Mouse (Mus musculus): ENCODE measurements around the gene Eif2d. TPM values are rescaled to one million over a fixed set of nuclear protein-coding genes. Genes with fewer than 3 reads are reported as not detected.
A peak's percentile ranks its signal among the peaks of the same experiment; 100 is the strongest.

Eif2d gene
- polyA plus RNA-seq, 1 experiment from 2014 or later, result 41.2 TPM

DNA sequence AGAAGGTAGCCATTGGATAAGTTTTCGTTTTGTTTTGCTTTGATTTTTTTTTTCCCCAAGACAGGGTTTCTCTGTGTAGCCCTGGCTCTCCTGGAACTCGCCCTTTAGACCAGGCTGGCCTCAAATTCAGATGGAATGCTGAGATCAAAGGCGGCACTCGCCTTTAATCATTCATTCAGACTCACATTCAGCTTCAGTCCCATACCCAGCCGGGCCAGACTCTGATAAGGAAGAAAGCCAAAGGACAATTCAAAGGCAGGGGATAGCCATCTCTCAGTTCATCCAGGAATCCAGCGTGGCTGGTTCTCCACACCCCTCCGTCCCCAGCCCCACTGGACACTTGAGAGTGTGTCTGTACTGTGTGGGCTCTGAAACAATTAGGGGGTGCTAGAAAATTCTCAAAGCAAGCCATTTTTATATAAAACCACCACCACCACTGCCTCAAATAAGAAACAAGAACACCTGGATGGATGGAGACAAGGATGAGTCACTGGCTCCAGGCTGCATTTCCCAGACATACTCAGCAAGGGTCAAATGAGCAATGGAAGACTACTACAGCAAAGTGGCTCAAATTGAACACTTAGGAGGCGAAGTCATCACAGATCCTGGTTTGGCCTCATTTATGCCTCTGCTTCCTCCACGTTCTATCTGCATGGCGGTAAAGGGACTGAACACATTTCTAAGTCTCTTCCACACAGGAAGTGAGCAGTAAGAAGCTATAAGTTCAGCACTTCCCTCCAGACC, 29.3 kb upstream of the Eif2d start:
- Histone ChIP-seq H3K36me3 (no peaks in the 10 kb centered on the region), H3K4me3 (no peak overlapping the region), H3K4me1 (replicated peaks) (peaks cover 13% of the 10 kb centered on the region), H3K9me3 (replicated peaks) (no peaks in the 10 kb centered on the region), H3K4me2 (no peak overlapping the region), H3K9ac (no peak overlapping the region), H3K27me3 (no peaks in the 10 kb centered on the region), H3K27ac (no peak overlapping the region)
- 51% methylated on average over 10 of the region's 10 CpGs for WGBS
- ATAC-seq (replicated peaks; ENCODE audit: insufficient number of reproducible peaks, insufficient read depth, low FRiP score, low read depth), result no peak

DNA sequence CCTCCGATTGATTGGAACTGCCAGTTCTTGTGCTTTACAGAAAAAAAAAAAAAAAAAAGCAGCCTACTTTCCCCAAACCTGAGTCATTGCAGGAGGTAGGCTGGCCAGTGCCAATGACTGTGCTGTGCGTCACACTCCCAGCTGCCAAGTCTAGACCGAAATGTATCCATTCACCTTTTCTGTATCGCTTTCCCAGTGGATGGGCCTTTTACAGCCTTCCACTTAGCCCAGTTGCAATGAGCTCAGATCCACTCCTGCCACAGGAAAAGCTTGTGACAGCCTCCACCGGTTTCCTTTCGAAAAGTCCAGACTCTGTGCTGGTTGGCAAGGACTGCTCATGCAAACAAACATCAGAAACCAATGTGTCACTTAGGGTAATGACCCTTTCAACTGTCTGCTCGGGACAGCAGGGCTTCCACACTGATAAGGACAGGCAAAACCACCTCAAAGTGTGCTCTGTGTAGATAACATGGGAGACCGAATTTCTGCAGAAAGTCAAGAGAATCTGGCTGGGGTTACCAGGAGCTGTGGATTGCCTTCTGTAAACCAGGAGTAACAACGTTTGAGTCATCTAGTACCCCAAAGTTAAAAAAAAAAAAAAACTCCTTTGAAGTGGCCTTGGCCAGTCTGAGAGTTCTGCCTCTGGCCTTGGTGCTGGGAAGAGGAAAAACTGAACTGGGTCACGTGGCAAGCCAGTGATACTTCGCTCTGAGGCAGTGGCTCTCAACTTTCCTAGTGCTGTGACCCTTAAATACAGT, 26.8 kb upstream of the Eif2d start:
- 32% methylated on average over 11 of the region's 11 CpGs for WGBS
- ATAC-seq (replicated peaks; ENCODE audit: insufficient number of reproducible peaks, insufficient read depth, low FRiP score, low read depth), result peak; percentile 20; the same call in 1 of the 2 replicates
- H3K4me3 ChIP-seq, result no peak overlapping the region
- peaks cover 5% of the 10 kb centered on the region; the same call in 1 of the 2 replicates for H3K36me3 ChIP-seq
- no peak overlapping the region for H3K9ac ChIP-seq
- no peaks in the 10 kb centered on the region for H3K9me3 ChIP-seq (replicated peaks)
- no peaks in the 10 kb centered on the region for H3K27me3 ChIP-seq
- H3K27ac ChIP-seq, result no peak overlapping the region
- no peak overlapping the region for H3K4me2 ChIP-seq
- peaks cover 7% of the 10 kb centered on the region; the same call in 1 of the 2 replicates for H3K4me1 ChIP-seq (replicated peaks)

DNA sequence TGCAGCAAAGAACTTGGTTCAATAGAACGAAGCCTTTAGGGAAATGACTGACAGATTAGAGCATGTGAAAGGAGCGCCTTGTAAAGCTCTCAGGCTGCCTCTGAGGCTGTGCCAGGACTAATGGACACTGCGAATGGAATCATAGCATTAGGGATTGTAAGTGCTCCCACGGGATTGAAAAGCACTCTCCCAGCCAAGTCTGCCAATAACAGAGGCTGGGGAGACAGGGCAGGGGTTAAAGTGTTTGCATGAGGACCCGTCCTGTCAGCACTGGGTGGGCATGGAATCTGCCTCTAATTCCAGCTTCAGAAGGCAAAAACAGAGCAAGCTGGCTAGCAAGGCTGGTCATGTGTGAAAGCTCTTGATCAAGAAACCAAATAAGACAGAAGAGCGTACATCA, 18.8 kb upstream of the Eif2d start:
- Histone ChIP-seq H3K36me3 (peaks cover 3% of the 10 kb centered on the region; the same call in 1 of the 2 replicates), H3K4me3 (no peak overlapping the region), H3K9ac (no peak overlapping the region), H3K4me2 (no peak overlapping the region), H3K9me3 (replicated peaks) (no peaks in the 10 kb centered on the region), H3K27me3 (no peaks in the 10 kb centered on the region), H3K4me1 (replicated peaks) (peaks cover 12% of the 10 kb centered on the region; the same call in 1 of the 2 replicates), H3K27ac (no peak overlapping the region)
- ATAC-seq (replicated peaks; ENCODE audit: insufficient number of reproducible peaks, insufficient read depth, low FRiP score, low read depth), result no peak
- 60% methylated on average over 6 of the region's 6 CpGs for WGBS

DNA sequence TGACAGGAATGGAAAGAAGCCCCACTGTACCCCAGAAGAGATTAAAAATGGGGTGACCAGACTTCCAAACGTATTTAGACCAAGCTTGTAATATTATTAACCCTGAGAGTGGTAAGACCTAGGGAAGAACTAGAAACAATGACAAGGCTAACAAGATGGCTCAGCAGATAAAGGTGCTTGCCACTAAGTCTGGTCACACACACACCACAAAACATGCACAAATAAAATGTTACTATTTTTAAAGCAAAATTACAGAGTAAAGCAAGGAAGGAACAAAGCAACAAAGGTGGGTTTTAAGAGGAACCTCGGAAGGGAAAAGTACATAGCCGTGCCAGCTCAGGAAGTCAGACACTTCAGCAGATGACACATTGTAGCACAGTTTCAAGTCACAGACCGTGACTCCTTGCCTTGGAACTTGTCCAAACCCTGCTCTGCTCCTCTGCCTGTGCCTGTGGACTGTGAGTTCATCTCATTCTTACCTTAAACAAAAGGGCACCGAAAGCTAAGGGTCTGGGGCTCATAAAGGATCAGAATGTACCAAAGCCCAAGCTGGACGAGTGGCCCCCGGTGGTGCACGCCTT, 17.9 kb upstream of the Eif2d start:
- no peak overlapping the region for H3K4me3 ChIP-seq
- H3K9ac ChIP-seq, result no peak overlapping the region
- H3K27me3 ChIP-seq, result no peaks in the 10 kb centered on the region
- H3K4me2 ChIP-seq, result no peak overlapping the region
- WGBS, result 44% methylated on average over 8 of the region's 8 CpGs
- no peak for ATAC-seq (replicated peaks; ENCODE audit: insufficient number of reproducible peaks, insufficient read depth, low FRiP score, low read depth)
- peaks cover 12% of the 10 kb centered on the region; the same call in 1 of the 2 replicates for H3K4me1 ChIP-seq (replicated peaks)
- H3K36me3 ChIP-seq, result no peaks in the 10 kb centered on the region
- no peak overlapping the region for H3K27ac ChIP-seq
- no peaks in the 10 kb centered on the region for H3K9me3 ChIP-seq (replicated peaks)

DNA sequence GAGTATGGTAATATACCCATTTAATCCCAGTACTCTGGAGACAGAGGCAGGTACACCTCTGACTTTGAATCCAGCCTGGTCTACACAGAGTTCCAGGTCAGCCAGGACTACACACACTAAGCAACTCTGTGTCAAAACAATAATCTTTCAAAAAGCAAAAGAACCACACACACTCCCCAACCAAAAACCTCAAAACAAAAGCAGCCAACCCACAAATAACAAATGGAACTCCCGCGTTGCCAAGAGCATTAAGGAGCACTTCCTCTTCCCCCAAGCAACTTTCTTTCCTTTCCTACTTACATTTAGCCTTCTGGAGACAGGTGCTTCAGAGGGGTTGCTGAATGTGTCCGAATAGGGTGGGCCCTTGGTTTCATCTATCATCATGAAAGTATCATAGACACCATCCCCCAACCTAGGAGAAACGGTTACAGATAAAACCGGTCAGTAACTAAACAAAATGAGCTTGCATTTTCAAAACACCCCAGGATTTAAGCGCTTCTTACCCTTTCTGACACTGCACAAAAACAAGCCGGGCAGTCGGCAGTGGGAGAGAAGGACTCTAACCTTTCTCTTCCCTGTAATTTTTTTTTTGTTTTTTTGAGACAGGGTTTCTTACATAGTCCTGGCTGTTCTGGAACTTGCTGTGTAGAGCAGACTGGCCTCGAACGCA, 16.9 kb upstream of the Eif2d start:
- Histone ChIP-seq H3K36me3 (no peaks in the 10 kb centered on the region), H3K4me3 (no peak overlapping the region), H3K27ac (no peak overlapping the region), H3K27me3 (no peaks in the 10 kb centered on the region), H3K4me2 (0 out of 2 replicates have a peak overlapping the region, but pooled peaks have one; percentile 26), H3K9me3 (replicated peaks) (no peaks in the 10 kb centered on the region), H3K4me1 (replicated peaks) (peaks cover 12% of the 10 kb centered on the region; the same call in 1 of the 2 replicates), H3K9ac (no peak overlapping the region)
- no peak for ATAC-seq (replicated peaks; ENCODE audit: insufficient number of reproducible peaks, insufficient read depth, low FRiP score, low read depth)
- WGBS, result 79% methylated on average over 10 of the region's 10 CpGs

DNA sequence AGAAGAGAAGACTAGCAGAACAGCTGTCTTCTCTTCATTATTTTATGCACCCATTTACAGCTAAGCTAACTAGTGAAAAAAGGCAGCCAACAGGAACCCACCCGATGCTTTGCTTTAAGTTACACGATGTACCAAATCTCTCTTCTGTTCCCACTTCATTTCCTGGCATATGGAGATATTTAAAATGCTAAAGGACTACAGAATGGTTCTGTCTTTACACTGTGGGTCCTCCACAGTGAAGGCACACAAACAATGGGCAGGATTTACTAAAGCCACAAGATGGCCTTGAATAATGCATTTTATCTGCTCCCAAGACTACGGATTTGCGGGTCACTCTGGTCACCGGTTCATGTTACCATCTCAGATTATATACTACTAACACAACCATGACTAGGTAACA, 15.9 kb upstream of the Eif2d start:
- Histone ChIP-seq H3K9ac (no peak overlapping the region), H3K4me3 (peak overlapping the region; percentile 16; the same call in 1 of the 2 replicates), H3K27ac (no peak overlapping the region), H3K4me1 (replicated peaks) (peaks cover 12% of the 10 kb centered on the region; the same call in 1 of the 2 replicates), H3K36me3 (no peaks in the 10 kb centered on the region), H3K4me2 (peak overlapping the region; percentile 95; the same call in 1 of the 2 replicates), H3K27me3 (no peaks in the 10 kb centered on the region), H3K9me3 (replicated peaks) (no peaks in the 10 kb centered on the region)
- ATAC-seq (replicated peaks; ENCODE audit: insufficient number of reproducible peaks, insufficient read depth, low FRiP score, low read depth), result no peak
- WGBS, result 38% methylated on average over 5 of the region's 5 CpGs

DNA sequence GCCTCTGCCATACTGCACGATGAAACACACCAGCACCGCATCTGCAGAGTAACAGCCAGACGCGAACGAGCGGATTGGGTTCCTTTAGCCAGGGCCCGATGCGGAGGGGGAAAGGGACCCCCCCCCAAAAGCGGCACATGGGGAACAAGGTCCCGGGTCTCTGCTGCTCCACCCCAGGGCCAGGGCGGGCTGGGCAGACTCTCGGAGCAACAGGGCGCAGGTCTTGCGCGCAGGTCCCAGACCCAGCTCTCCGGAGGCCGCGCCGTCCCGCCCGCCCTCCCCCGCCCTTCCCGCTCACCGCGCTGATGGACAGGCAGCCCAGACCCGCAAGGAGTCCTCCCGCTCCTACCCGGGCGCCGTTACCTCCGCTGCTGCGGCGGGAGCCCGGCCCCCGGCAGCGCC, 15.3 kb upstream of the Eif2d start:
- H3K4me1 ChIP-seq (replicated peaks), result peaks cover 12% of the 10 kb centered on the region; the same call in 1 of the 2 replicates
- WGBS, result 2% methylated on average over 35 of the region's 36 CpGs
- peak overlapping the region; percentile 86; the same call in 1 of the 2 replicates for H3K27ac ChIP-seq
- no peaks in the 10 kb centered on the region for H3K9me3 ChIP-seq (replicated peaks)
- peak overlapping the region; percentile 80 for H3K9ac ChIP-seq
- H3K36me3 ChIP-seq, result no peaks in the 10 kb centered on the region
- H3K4me3 ChIP-seq, result peak overlapping the region; percentile 95
- ATAC-seq (replicated peaks; ENCODE audit: insufficient number of reproducible peaks, insufficient read depth, low FRiP score, low read depth), result peak; percentile 59
- H3K4me2 ChIP-seq, result peak overlapping the region; percentile 95
- no peaks in the 10 kb centered on the region for H3K27me3 ChIP-seq

DNA sequence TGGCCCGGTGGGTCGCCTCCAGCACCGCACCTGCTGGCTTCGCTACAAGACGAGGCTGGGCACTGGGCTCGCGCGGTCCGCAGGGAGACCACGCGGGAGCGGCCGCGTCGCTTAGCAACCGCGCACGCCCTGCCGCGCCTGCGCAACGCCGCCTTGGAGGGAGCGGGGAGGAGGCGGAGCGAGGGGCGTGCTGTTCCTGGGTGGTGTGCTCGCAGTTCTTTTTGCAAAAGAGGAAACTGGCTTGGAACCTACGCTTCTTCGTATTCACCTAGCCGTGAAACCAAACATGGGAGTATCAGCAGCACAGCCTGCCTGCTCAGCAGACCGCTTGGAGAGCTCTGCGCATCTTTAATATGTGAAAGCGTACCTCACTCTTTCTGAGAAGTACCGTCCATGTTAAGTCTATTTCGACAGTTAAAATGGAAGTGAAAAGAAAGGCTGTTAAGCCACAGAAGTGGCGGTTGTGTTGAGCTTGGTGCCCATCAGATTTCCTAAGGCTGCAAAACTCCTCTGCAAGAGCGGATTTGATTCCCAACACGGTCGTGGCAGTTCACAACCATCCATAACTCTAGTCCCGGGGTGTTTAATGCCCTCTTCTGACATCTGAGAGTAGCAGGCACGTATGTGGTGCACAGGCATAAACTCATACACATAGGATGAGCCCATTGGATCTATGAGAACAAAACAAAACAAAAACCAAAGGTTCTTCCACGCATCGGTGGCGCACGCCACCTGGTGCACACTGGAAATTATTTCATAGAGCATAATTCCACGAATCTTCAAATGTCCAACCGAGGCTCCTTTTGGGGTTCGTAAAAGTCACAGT, 14.6 kb upstream of the Eif2d start, which contains the start of gene Dyrk3:
Gene Dyrk3 (minus strand): TSS at position 150 of the 826 bp plus-strand sequence.
- H3K9me3 ChIP-seq (replicated peaks), result no peaks in the 10 kb centered on the region
- H3K27me3 ChIP-seq, result no peaks in the 10 kb centered on the region
- peak within 1 kb of the TSS; percentile 80 for H3K9ac ChIP-seq
- no peaks in the 10 kb centered on the region for H3K36me3 ChIP-seq
- peak within 1 kb of the TSS; percentile 95 for H3K4me3 ChIP-seq
- H3K4me2 ChIP-seq, result peak within 1 kb of the TSS; percentile 95
- WGBS, result 4% methylated on average over 49 of the region's 49 CpGs
- H3K27ac ChIP-seq, result peak within 1 kb of the TSS; percentile 86
- H3K4me1 ChIP-seq (replicated peaks), result peaks cover 12% of the 10 kb centered on the region; the same call in 1 of the 2 replicates
- peak; percentile 93 for ATAC-seq (replicated peaks; ENCODE audit: insufficient number of reproducible peaks, insufficient read depth, low FRiP score, low read depth)

DNA sequence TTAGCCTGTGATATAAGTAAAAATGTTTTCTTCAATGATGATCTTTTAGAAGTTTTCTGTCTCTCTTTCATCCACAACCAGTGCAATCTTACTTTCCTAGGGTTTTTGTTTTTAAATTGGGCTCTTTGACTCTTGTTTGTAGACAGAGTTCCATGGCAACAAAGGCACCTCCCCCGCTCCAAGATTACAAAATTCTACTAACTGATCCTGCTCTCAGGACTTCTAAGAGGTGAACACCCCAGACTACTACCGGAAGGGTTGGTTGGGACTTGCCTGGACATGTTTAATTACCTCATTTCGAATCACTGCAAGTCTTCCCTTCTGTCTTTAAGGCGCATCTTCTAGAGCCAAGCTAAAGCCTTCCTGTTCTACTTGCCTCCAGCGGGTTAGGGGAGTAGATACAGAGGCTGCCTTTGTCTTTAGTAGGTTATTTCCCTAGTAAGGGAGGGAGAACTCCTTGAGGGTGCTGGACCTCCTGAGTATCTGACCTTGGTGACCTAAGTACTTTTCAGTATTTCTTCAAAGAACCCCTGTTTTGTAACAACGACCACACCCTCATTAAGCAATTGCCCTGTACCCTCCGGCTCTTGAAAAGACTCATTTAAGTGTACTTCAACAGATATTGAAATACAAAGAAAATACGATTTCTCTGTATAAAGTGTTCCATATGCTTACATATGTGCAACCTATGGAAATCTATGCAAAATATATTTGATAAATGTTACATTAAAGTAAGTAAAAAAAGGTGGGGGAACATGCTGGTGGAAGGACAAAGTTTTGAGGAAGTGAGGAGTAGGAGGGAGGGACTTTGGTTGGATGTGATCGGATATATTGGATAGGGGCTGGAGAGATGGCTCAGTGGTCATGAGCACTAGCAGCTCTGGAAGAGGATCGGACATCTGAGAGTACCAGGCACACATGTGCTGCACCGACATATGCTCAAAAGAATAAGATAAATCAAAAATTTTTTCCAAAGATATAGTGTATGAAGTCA, 13.6 kb upstream of the Eif2d start:
- 0 out of 2 replicates have a peak overlapping the region, but pooled peaks have one; percentile 58 for H3K9ac ChIP-seq
- peak overlapping the region; percentile 86; the same call in 1 of the 2 replicates for H3K27ac ChIP-seq
- 71% methylated on average over 11 of the region's 11 CpGs for WGBS
- peak overlapping the region; percentile 95; the same call in 1 of the 2 replicates for H3K4me3 ChIP-seq
- H3K4me1 ChIP-seq (replicated peaks), result peaks cover 9% of the 10 kb centered on the region; the same call in 1 of the 2 replicates
- no peaks in the 10 kb centered on the region for H3K27me3 ChIP-seq
- no peak for ATAC-seq (replicated peaks; ENCODE audit: insufficient number of reproducible peaks, insufficient read depth, low FRiP score, low read depth)
- H3K9me3 ChIP-seq (replicated peaks), result no peaks in the 10 kb centered on the region
- no peaks in the 10 kb centered on the region for H3K36me3 ChIP-seq
- peak overlapping the region; percentile 95 for H3K4me2 ChIP-seq
